Mouse (Mus musculus): ENCODE results near the gene Ky.
A peak's percentile ranks its signal among the peaks of the same experiment; 100 is the strongest.

DNA sequence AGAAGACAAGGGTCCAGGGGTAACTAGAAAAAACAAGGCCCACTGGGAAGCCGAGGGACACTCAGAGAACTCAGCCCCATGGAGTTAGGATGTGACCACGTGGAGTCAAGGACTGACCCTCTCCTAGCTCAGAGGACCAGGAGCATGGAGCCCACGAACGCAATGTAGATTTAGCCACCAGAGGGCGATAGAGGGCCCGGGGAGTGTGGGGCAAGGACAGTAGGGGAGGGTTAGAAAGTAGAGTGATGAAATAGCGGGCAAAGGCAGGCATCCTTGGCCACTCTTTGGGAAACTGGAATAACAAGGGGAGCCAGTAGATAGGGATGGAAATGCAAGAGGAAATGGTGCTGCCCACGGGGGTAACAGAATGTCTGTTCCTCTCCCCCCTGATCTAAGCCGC, 26.5 kb upstream of the Ky start:
- TF ChIP-seq CTCF (IDR thresholded peaks at IDR 0.05; ENCODE audit: low read depth) (peak; percentile 72), EP300 (optimal IDR thresholded peaks at IDR 0.05) (no peak)
